Mouse (Mus musculus) mesoderm, embryonic 11.5 days (tissue): ENCODE data around the gene Lrch4.

Experiments used
- DNase-seq: peaks from one replicate; pipeline ENCODE4 v3.0.0-alpha.2; 2012; ENCODE audit warnings: low read depth, low spot score

The Lrch4 gene

GRCm38 (mm10) chr5:137686127-137686790 lies 57.3 kb downstream of the Lrch4 start:
- DNase-seq, result no peak

- DNase-seq, result no peak
These were observed 61.1 kb downstream of the Lrch4 start for GRCm38 (mm10) chr5:137689974-137690373.

- DNase-seq, result no peak
These were observed 61.6 kb downstream of the Lrch4 start for GRCm38 (mm10) chr5:137690531-137690930.
